Mouse (Mus musculus) heart, postnatal 10 days (tissue): Measurements from ENCODE around the gene Orc3. TPM values are rescaled to one million over a fixed set of nuclear protein-coding genes. Genes with fewer than 3 reads are reported as not detected.
A peak's percentile ranks its signal among the peaks of the same experiment; 100 is the strongest.

Experiments used
- DNase-seq, 2 experiments: peaks; one replicate each; pipeline ENCODE4 v3.0.0; 2021
- intact Hi-C: fragments of 180-260 bp; cut with DNase I; formaldehyde crosslinking; loops from one replicate; pipeline ENCODE4 v1.15.1; 2025
- total RNA-seq, 2 experiments: library from RNA; stranded (reverse); gene quantifications; 2 replicates each; pipeline ENCODE4 v1.2.3; 2021

Orc3 gene
- total RNA-seq, 2 experiments from 2014 or later = 42.0 to 43.9 TPM

DNA sequence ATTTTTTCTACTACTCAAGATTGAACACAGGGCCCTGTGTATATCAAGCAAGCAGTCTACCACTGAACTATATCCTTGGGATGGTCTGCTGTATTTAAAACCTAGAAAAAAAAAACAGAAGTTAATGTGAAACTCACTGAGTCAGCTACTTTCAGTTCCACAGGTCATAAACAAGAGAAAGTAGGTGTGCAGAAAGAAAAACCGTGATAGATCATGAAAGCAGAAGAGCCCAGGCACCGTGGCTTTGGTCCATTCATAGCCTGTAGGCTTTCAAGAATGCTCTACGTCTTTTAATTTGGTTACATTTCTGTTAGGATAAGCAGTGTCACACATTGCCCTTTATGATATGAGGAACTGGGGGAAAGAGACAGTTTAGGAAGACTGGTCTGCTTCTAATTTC is 88.0 kb downstream of the Orc3 start:
- intact Hi-C loops = no loop called here
- DNase-seq = no peak

- DNase-seq = no peak
- intact Hi-C loops = no loop called here
Observed at GRCm38 (mm10) chr4:34523586-34523985, 91.2 kb downstream of the Orc3 start.

DNA sequence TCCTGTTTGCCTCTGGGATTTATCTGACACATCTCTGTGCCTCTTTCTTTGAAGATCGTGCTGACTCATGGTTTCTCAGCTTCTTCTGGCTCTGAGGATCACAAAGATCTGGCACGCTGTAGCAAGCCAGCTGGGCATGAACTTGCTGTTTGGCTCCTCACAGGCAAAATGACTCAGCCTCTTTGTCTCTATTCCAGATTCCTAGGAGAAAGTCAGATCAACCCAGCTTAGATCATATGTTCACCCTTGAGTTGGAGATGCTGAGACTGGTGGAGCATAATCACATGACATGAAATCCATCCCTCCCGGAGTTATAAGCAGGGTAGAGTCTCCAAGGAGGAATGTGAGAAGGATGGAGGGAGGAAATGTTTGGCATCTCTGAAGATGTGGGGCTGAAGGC is 91.9 kb downstream of the Orc3 start:
- DNase-seq = peak; percentile 28 to 56
- intact Hi-C loops = no loop called here

Other genes with a start within 250 kb of the Orc3 start
- 10 to 100 TPM; 59.4 to 69.5 TPM for gene Akirin2, start 64.0 kb downstream of the Orc3 start, total RNA-seq
- 10 to 100 TPM; 28.0 to 32.5 TPM for gene Rars2, start within 50 bp of the Orc3 start, total RNA-seq
- gene Slc35a1, start 72.5 kb upstream of the Orc3 start, total RNA-seq = 10 to 100 TPM; 19.6 to 24.5 TPM
- gene Cfap206, start 115.3 kb upstream of the Orc3 start, total RNA-seq = under 1 TPM; 0.10 to 0.29 TPM
- gene Gm136, start 141.3 kb upstream of the Orc3 start, total RNA-seq = not detected
- 10 to 100 TPM; 44.5 to 50.7 TPM for gene Smim8, start 163.5 kb upstream of the Orc3 start, total RNA-seq